Mouse (Mus musculus) liver, postnatal 0 days (tissue): ENCODE results near the gene Mgp.

Source experiments
- CTCF ChIP-seq: sonication (generic); IDR thresholded peaks from 2 replicates; pipeline ENCODE4 v1.5.1; 2016; ENCODE audit warnings: antibody characterized with exemption, low read depth
- EP300 ChIP-seq: IDR thresholded peaks from 2 replicates; pipeline ENCODE4 v1.6.1; 2016; ENCODE audit warnings: antibody characterized with exemption, low read depth, mild to moderate bottlenecking

- TF ChIP-seq CTCF = no peak
- no peak for TF ChIP-seq EP300
Measured at GRCm38 (mm10) chr6:136883961-136884360, 8.3 kb upstream of the Mgp start.
